Mouse (Mus musculus): Measurements from ENCODE around the gene Mtln.

The Mtln gene

GRCm38 (mm10) chr2:127751849-127752610 lies 40.3 kb downstream of the Mtln start:
- DNase-seq (ENCODE audit: low spot score) = no peak

- DNase-seq (ENCODE audit: low spot score) = no peak
Measured at GRCm38 (mm10) chr2:127749376-127749775, 42.9 kb downstream of the Mtln start.

- no peak for DNase-seq (ENCODE audit: low spot score)
Measured at GRCm38 (mm10) chr2:127748316-127748715, 44.0 kb downstream of the Mtln start.

GRCm38 (mm10) chr2:127742637-127743036 lies 49.7 kb downstream of the Mtln start:
- no peak for DNase-seq (ENCODE audit: low spot score)
